Mouse (Mus musculus): ENCODE measurements around the gene Gm9945. TPM values are rescaled to one million over a fixed set of nuclear protein-coding genes. Genes with fewer than 3 reads are reported as not detected.

The Gm9945 gene
- polyA plus RNA-seq, 1 experiment: not detected

DNA sequence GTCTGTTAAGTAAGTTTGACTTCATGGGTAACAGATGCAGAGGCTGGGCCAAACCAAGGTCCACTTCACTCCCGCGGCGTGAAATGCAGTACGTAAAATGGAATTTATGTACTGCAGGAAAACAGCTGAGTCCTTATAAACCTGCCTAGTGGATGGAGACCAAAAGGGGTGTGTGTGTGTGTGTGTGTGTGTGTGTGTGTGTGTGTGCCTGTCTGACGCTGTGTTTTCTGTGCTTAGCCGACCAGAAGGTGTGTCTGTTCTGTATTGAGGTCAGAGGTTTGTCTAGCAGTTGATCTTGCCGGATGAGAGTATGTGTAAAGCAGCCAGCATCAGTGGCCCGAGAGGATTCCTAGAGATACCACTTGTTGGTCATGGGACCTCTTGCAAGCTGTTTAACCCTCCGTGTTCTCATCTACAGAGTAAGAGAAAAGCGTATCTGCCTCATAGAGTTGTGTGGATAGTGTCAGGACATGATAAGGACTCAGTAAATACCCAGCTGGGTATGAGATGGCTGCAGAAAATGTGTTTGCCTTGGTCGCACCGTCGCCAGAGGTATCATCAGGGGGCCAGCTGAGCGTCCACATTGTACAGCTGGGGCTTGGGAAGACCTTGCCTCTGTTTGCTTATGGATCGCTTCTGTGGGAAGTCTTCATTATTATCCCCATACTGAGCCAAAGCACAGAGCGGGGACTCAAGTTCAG is 41.3 kb downstream of the Gm9945 start:
- Histone ChIP-seq H3K27me3 (ENCODE audit: control insufficient read depth, insufficient read depth, low read length, poor library complexity, severe bottlenecking) (no peaks in the 10 kb centered on the region), H3K9me3 (replicated peaks; ENCODE audit: control insufficient read depth, insufficient read depth, low read length, poor library complexity, severe bottlenecking) (no peaks in the 10 kb centered on the region), H3K4me3 (ENCODE audit: low read depth, low read length) (peak overlapping the region; percentile 19), H3K27ac (ENCODE audit: insufficient read depth, low read length) (no peak overlapping the region), H3K9ac (ENCODE audit: low read depth, poor library complexity, severe bottlenecking) (0 out of 2 replicates have a peak overlapping the region, but pooled peaks have one; percentile 92), H3K36me3 (ENCODE audit: control insufficient read depth, insufficient read depth, low read length, poor library complexity, severe bottlenecking) (no peaks in the 10 kb centered on the region), H3K4me1 (ENCODE audit: control insufficient read depth, insufficient read depth, low read length) (peaks cover 7% of the 10 kb centered on the region)
- TF ChIP-seq POLR2A (IDR thresholded peaks at IDR 0.05; ENCODE audit: insufficient read depth, low read length): no peak
- no peak for TF ChIP-seq EP300 (IDR thresholded peaks at IDR 0.05; ENCODE audit: insufficient read depth, low read depth, low read length)
- TF ChIP-seq CTCF (IDR thresholded peaks at IDR 0.05; ENCODE audit: low read depth, low read length): no peak

DNA sequence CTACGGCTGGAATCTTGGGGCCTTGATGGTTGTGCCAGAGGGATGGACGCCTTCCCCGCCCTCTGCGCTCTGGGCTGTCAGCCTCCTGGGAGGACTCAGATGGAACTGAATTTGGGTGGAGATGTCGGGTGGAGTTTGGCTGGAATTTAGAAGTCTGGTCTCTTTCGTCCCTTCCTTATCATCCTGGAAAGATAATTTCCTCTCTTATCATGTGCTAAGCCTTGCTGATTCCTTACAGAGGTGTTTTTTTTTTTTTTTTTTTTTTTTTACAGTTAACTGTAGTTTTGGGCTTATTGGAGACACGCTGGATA is 41.8 kb downstream of the Gm9945 start:
- no peak overlapping the region for H3K27ac ChIP-seq (ENCODE audit: insufficient read depth, low read length)
- no peak overlapping the region for H3K9ac ChIP-seq (ENCODE audit: low read depth, poor library complexity, severe bottlenecking)
- no peak for TF ChIP-seq POLR2A (IDR thresholded peaks at IDR 0.05; ENCODE audit: insufficient read depth, low read length)
- TF ChIP-seq CTCF (IDR thresholded peaks at IDR 0.05; ENCODE audit: low read depth, low read length): no peak
- no peak for TF ChIP-seq EP300 (IDR thresholded peaks at IDR 0.05; ENCODE audit: insufficient read depth, low read depth, low read length)
- H3K36me3 ChIP-seq (ENCODE audit: control insufficient read depth, insufficient read depth, low read length, poor library complexity, severe bottlenecking): no peaks in the 10 kb centered on the region
- H3K4me1 ChIP-seq (ENCODE audit: control insufficient read depth, insufficient read depth, low read length): peaks cover 7% of the 10 kb centered on the region
- no peaks in the 10 kb centered on the region for H3K9me3 ChIP-seq (replicated peaks; ENCODE audit: control insufficient read depth, insufficient read depth, low read length, poor library complexity, severe bottlenecking)
- no peaks in the 10 kb centered on the region for H3K27me3 ChIP-seq (ENCODE audit: control insufficient read depth, insufficient read depth, low read length, poor library complexity, severe bottlenecking)
- H3K4me3 ChIP-seq (ENCODE audit: low read depth, low read length): no peak overlapping the region

DNA sequence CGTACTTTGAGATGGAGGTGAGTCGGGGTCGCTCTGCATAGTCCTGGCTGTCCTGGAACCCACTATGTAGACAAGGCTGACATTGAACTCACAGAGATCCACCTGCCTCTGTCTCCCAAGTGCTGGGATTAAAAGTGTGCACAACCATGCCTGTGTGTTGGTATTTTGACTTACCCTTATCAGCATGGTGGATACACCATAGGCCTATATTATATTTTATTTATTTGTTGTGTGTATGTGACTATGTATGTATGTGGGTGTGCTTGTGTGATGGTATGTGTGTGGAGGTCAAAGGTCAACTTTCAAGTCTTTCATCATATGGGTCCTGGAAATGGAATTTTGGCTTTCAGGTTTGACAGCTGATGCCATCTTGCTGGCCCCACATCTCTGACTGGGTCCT is 42.4 kb downstream of the Gm9945 start:
- Histone ChIP-seq H3K4me3 (ENCODE audit: low read depth, low read length) (no peak overlapping the region), H3K4me1 (ENCODE audit: control insufficient read depth, insufficient read depth, low read length) (peaks cover 7% of the 10 kb centered on the region), H3K27me3 (ENCODE audit: control insufficient read depth, insufficient read depth, low read length, poor library complexity, severe bottlenecking) (no peaks in the 10 kb centered on the region), H3K9ac (ENCODE audit: low read depth, poor library complexity, severe bottlenecking) (no peak overlapping the region), H3K9me3 (replicated peaks; ENCODE audit: control insufficient read depth, insufficient read depth, low read length, poor library complexity, severe bottlenecking) (no peaks in the 10 kb centered on the region), H3K36me3 (ENCODE audit: control insufficient read depth, insufficient read depth, low read length, poor library complexity, severe bottlenecking) (no peaks in the 10 kb centered on the region), H3K27ac (ENCODE audit: insufficient read depth, low read length) (no peak overlapping the region)
- TF ChIP-seq CTCF (IDR thresholded peaks at IDR 0.05; ENCODE audit: low read depth, low read length) (no peak), POLR2A (IDR thresholded peaks at IDR 0.05; ENCODE audit: insufficient read depth, low read length) (no peak), EP300 (IDR thresholded peaks at IDR 0.05; ENCODE audit: insufficient read depth, low read depth, low read length) (no peak)

DNA sequence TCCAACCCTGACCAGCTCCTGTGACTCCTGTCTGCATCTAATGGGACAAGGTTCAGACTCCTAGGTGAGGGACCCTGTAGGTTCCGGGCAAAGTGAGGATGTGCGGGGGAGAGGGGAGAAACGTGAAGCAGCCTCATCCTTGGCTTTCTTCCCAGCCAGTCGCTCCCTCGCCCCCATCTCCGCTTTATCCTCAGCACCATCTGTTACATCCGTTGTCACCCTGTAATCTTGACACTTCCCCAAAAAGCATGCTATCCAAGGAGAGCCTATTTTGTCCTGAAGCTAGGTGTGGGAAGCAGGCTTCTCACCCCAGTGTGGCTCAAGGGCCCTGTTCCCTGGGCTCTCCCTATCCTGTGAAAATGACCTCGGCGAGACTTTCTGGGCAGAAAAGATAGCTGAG is 43.0 kb downstream of the Gm9945 start:
- TF ChIP-seq EP300 (IDR thresholded peaks at IDR 0.05; ENCODE audit: insufficient read depth, low read depth, low read length) (no peak), CTCF (IDR thresholded peaks at IDR 0.05; ENCODE audit: low read depth, low read length) (no peak), POLR2A (IDR thresholded peaks at IDR 0.05; ENCODE audit: insufficient read depth, low read length) (no peak)
- Histone ChIP-seq H3K9ac (ENCODE audit: low read depth, poor library complexity, severe bottlenecking) (no peak overlapping the region), H3K4me3 (ENCODE audit: low read depth, low read length) (no peak overlapping the region), H3K4me1 (ENCODE audit: control insufficient read depth, insufficient read depth, low read length) (peaks cover 7% of the 10 kb centered on the region), H3K27me3 (ENCODE audit: control insufficient read depth, insufficient read depth, low read length, poor library complexity, severe bottlenecking) (no peaks in the 10 kb centered on the region), H3K27ac (ENCODE audit: insufficient read depth, low read length) (no peak overlapping the region), H3K36me3 (ENCODE audit: control insufficient read depth, insufficient read depth, low read length, poor library complexity, severe bottlenecking) (no peaks in the 10 kb centered on the region), H3K9me3 (replicated peaks; ENCODE audit: control insufficient read depth, insufficient read depth, low read length, poor library complexity, severe bottlenecking) (no peaks in the 10 kb centered on the region)

DNA sequence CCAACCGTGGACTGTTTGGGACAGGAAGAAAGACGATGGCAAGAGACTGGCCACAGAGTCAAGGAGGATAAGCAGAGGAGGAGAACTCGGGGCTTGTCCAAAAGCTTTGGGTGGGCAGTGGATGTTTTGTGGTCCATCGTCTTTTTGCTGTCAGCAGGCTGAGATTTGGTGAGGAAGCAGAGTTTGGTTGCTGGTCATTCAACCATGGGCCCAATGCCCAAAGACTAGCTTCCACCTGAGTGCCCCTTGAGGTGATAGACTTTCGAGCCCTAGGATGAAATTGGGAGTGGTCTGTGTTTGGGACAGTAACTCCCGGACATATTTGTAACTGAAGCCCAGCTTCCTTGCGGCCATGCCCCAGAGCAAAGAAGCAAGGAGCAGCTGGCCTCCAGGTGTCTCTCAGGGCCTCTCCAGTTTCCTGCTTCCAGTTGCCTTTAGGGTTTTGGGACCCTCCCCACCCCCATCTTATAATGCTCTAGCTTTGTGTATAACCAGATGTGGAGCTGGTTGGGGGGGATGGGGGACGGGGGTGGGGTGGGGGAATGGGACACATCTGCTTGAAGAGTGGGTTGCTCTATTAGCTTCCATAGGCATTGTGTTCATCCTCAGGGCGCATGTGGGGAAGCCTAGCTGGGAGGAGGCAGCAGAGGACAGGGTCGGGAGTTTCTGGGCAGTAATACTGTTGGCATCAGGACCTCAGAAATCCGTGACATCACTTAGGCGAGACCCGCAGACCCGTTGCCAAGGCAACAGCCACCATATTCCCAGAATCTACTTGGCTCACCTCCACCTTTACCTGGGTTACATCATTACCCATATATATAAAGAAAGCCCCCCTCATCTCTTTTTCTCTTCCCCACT is 43.8 kb downstream of the Gm9945 start:
- Histone ChIP-seq H3K4me3 (ENCODE audit: low read depth, low read length) (no peak overlapping the region), H3K9ac (ENCODE audit: low read depth, poor library complexity, severe bottlenecking) (no peak overlapping the region), H3K27me3 (ENCODE audit: control insufficient read depth, insufficient read depth, low read length, poor library complexity, severe bottlenecking) (no peaks in the 10 kb centered on the region), H3K36me3 (ENCODE audit: control insufficient read depth, insufficient read depth, low read length, poor library complexity, severe bottlenecking) (no peaks in the 10 kb centered on the region), H3K9me3 (replicated peaks; ENCODE audit: control insufficient read depth, insufficient read depth, low read length, poor library complexity, severe bottlenecking) (no peaks in the 10 kb centered on the region), H3K4me1 (ENCODE audit: control insufficient read depth, insufficient read depth, low read length) (peaks cover 7% of the 10 kb centered on the region), H3K27ac (ENCODE audit: insufficient read depth, low read length) (no peak overlapping the region)
- TF ChIP-seq CTCF (IDR thresholded peaks at IDR 0.05; ENCODE audit: low read depth, low read length) (no peak), EP300 (IDR thresholded peaks at IDR 0.05; ENCODE audit: insufficient read depth, low read depth, low read length) (no peak), POLR2A (IDR thresholded peaks at IDR 0.05; ENCODE audit: insufficient read depth, low read length) (no peak)

DNA sequence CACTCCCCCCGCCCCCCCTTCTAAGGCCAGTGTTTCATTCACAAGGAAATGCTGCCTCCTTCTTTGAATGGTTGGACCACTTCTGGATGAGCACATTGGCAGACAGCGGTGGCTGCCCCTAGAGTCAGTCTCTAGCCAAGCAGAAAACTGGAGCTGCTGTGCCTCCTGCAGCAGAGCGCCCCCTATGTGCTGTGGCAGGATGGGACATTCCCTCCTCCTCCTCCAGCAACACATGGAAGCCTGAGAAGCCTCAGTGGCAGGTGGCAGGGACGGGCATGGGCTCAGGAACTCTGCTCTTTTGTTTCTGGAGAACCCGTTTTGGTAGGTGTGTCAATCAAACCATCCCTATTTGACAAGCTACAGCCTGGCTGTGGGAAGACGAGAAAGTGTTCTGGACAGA is 44.9 kb downstream of the Gm9945 start:
- TF ChIP-seq CTCF (IDR thresholded peaks at IDR 0.05; ENCODE audit: low read depth, low read length) (peak; percentile 65), POLR2A (IDR thresholded peaks at IDR 0.05; ENCODE audit: insufficient read depth, low read length) (no peak)
- Histone ChIP-seq H3K9ac (ENCODE audit: low read depth, poor library complexity, severe bottlenecking) (no peak overlapping the region), H3K36me3 (ENCODE audit: control insufficient read depth, insufficient read depth, low read length, poor library complexity, severe bottlenecking) (no peaks in the 10 kb centered on the region), H3K27ac (ENCODE audit: insufficient read depth, low read length) (no peak overlapping the region), H3K27me3 (ENCODE audit: control insufficient read depth, insufficient read depth, low read length, poor library complexity, severe bottlenecking) (no peaks in the 10 kb centered on the region), H3K9me3 (replicated peaks; ENCODE audit: control insufficient read depth, insufficient read depth, low read length, poor library complexity, severe bottlenecking) (no peaks in the 10 kb centered on the region), H3K4me1 (ENCODE audit: control insufficient read depth, insufficient read depth, low read length) (peaks cover 7% of the 10 kb centered on the region), H3K4me3 (ENCODE audit: low read depth, low read length) (no peak overlapping the region)
